Mouse (Mus musculus) liver, adult 2 months (tissue): Measurements from ENCODE around the gene Gm17359.

Experiments
- CTCF ChIP-seq: fragments of 200-500 bp; IDR thresholded peaks from 2 replicates; pipeline ENCODE4 v1.5.1; 2011; ENCODE audit warnings: low read depth, low read length, control low read depth
- POLR2A ChIP-seq: fragments of 200-500 bp; IDR thresholded peaks from 2 replicates; pipeline ENCODE4 v1.6.1; 2011; ENCODE audit warnings: low read length, control low read depth; ENCODE audit not compliant: insufficient read depth; ENCODE audit errors: extremely low read depth

DNA sequence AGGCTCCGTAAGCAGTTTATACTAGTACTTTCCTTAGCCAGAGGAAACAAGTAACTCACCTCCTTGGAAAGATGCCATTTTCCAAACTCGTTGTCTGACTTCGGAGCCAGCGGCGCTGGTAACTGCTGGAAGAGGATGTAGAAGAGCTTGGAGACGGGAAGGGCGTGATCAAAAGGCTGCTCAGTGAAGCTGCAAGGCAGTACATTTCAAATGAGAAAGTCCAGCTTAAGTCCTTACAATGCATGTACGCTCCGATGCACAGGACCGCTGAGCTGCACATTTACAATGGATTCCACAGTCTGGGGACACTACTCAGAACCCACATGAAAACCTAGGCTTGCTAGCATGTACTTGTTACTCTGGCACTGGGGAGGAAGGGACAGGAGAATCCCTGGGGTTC, 163.8 kb downstream of the Gm17359 start:
- no peak for TF ChIP-seq CTCF
- no peak for TF ChIP-seq POLR2A
